Mouse (Mus musculus) thymus, adult 2 months (tissue): ENCODE measurements around the gene Kcnh1. TPM values are rescaled to one million over a fixed set of nuclear protein-coding genes. Genes with fewer than 3 reads are reported as not detected.

Source experiments
- DNase-seq: peaks from one replicate; pipeline ENCODE4 v3.0.0; 2021
- H3K27ac ChIP-seq: fragments of 200-500 bp; 2 replicates; pipeline ENCODE4 v1.5.1; 2012; ENCODE audit warnings: low read length, control low read depth; ENCODE audit not compliant: control insufficient read depth, insufficient read depth
- H3K27me3 ChIP-seq: fragments of 200-500 bp; 2 replicates; pipeline ENCODE4 v1.6.1; 2012; ENCODE audit warnings: mild to moderate bottlenecking, low read length, moderate library complexity, mixed read lengths; ENCODE audit not compliant: control insufficient read depth, insufficient read depth
- H3K36me3 ChIP-seq: fragments of 200-500 bp; 2 replicates; pipeline ENCODE4 v1.6.1; 2012; ENCODE audit warnings: mild to moderate bottlenecking, low read length, moderate library complexity; ENCODE audit not compliant: control insufficient read depth, insufficient read depth
- H3K4me1 ChIP-seq: fragments of 200-500 bp; replicated peaks from 2 replicates; pipeline ENCODE4 v1.6.1; 2012; ENCODE audit warnings: low read length; ENCODE audit not compliant: control insufficient read depth, insufficient read depth
- H3K4me3 ChIP-seq: fragments of 200-500 bp; 2 replicates; pipeline ENCODE4 v1.5.1; 2012; ENCODE audit warnings: mild to moderate bottlenecking, low read length, control low read depth, moderate library complexity; ENCODE audit not compliant: control insufficient read depth, insufficient read depth
- CTCF ChIP-seq: fragments of 200-500 bp; IDR thresholded peaks from 2 replicates; pipeline ENCODE4 v1.5.1; 2012; ENCODE audit warnings: mild to moderate bottlenecking, control low read depth, low read length, moderate library complexity, borderline replicate concordance; ENCODE audit not compliant: control insufficient read depth, poor library complexity, insufficient read depth; ENCODE audit errors: extremely low read depth
- POLR2A ChIP-seq: fragments of 200-500 bp; IDR thresholded peaks from 2 replicates; pipeline ENCODE4 v1.6.1; 2012; ENCODE audit warnings: mild to moderate bottlenecking, low read length, control low read depth, moderate library complexity; ENCODE audit not compliant: control insufficient read depth, poor library complexity, insufficient read depth; ENCODE audit errors: extremely low read depth
- WGBS: fragments of 180-500 bp; shearing (Covaris S2); methylation state at CpG from one replicate; pipeline ENCODE4 v1.1.7; 2018; 5-methylcytosine and 5-hydroxymethylcytosine counted together
- polyA plus RNA-seq: library from polyadenylated mRNA; depleted of rRNA; stranded (reverse); fragments of >200 nt; gene quantifications from 2 replicates; pipeline ENCODE4 v1.2.3, GENCODE M21; 2012

The Kcnh1 gene
- polyA plus RNA-seq, 1 experiment: 1.0 TPM

GRCm38 (mm10) chr1:192295902-192296301 is 105.3 kb downstream of the Kcnh1 start:
- no peak for DNase-seq
- H3K27me3 ChIP-seq: no peaks in the 10 kb centered on the region
- TF ChIP-seq CTCF (no peak), POLR2A (no peak)
- no peaks in the 10 kb centered on the region for H3K36me3 ChIP-seq
- no peak overlapping the region for H3K4me3 ChIP-seq
- no peaks in the 10 kb centered on the region for H3K4me1 ChIP-seq
- no peak overlapping the region for H3K27ac ChIP-seq

DNA sequence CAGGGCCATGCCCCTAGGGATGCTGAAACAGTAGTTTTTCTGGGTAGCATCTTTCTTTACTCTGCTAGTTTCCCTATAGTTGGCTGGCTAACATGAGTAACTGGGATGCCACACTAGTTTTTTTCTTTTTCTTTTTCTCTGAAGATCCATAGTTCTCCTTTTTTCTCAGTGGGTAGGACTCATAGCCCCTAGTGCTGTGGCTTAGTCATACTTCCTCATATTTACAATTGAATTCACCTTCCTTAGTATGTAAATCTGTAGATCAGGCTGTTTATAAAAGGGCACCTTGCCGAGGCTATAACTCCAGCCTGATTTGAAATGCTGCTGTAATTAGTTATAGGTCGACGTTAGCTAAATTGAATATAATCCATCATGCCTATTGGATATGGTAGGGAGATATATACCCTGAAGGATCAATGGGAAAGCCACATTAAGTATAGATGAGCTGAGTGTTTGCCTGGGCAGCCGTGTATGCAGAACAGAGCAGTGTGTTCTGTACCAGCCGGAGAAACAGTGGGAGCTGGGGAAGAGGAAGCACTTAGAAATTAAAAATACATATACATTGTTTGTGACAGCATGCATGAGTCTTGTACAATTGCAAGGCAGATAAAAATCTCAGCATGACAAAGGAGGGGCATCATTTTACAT is 107.0 kb downstream of the Kcnh1 start:
- H3K36me3 ChIP-seq: no peaks in the 10 kb centered on the region
- H3K4me1 ChIP-seq: no peaks in the 10 kb centered on the region
- TF ChIP-seq CTCF (no peak), POLR2A (no peak)
- DNase-seq: no peak
- H3K27ac ChIP-seq: no peak overlapping the region
- H3K4me3 ChIP-seq: no peak overlapping the region
- WGBS: 57% methylated on average over 5 of the region's 5 CpGs
- no peaks in the 10 kb centered on the region for H3K27me3 ChIP-seq

DNA sequence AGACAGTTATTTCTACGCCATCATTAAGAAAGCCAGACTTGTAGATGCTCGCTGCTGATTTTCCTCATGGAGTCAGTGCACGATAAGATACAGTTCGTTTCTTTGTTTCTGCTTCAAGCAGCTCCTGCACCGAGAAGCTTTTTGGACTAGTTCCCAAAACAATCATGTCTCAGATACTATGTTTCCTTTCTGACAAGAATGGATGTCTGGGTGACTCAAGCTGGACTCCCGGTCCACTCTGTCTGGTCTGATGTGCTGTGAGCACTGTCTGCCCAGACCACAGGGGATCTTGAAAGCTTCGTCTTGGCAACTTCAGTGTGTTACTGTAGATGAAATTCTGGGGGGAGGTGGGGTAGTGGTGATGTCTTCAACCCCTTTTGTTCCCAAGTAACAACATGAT is 109.8 kb downstream of the Kcnh1 start:
- TF ChIP-seq CTCF (no peak), POLR2A (no peak)
- H3K4me3 ChIP-seq: no peak overlapping the region
- no peaks in the 10 kb centered on the region for H3K4me1 ChIP-seq
- no peaks in the 10 kb centered on the region for H3K27me3 ChIP-seq
- H3K36me3 ChIP-seq: no peaks in the 10 kb centered on the region
- H3K27ac ChIP-seq: no peak overlapping the region
- no peak for DNase-seq
- WGBS: 87% methylated on average over 7 of the region's 7 CpGs

GRCm38 (mm10) chr1:192303615-192304014 is 113.0 kb downstream of the Kcnh1 start:
- Histone ChIP-seq H3K4me1 (no peaks in the 10 kb centered on the region), H3K27me3 (no peaks in the 10 kb centered on the region), H3K4me3 (no peak overlapping the region), H3K27ac (no peak overlapping the region), H3K36me3 (no peaks in the 10 kb centered on the region)
- TF ChIP-seq POLR2A (no peak), CTCF (no peak)
- DNase-seq: no peak
- 56% methylated on average over 2 of the region's 2 CpGs for WGBS

GRCm38 (mm10) chr1:192305155-192305554 is 114.6 kb downstream of the Kcnh1 start:
- H3K27ac ChIP-seq: no peak overlapping the region
- WGBS: 92% methylated on average over 1 of the region's 1 CpGs

DNA sequence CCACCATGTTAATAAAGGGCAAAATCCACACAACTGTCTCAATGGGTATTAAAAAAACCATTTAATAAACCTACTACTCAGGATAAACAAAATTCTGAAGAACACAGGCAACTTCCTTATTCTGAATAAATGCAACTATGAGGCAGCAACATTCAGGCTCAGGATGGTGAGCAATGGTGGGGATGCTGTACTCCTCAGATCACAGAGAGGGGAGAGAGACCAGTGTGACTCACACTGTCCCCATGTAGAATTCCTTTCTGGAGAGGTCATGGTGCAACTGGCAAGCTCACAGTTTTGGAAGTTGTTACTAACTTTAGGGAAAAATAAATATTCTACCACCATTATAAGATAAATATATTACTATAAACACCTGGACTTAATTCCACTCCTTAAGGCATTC is 116.5 kb downstream of the Kcnh1 start:
- no peak overlapping the region for H3K4me3 ChIP-seq
- H3K4me1 ChIP-seq: no peaks in the 10 kb centered on the region
- H3K36me3 ChIP-seq: no peaks in the 10 kb centered on the region
- no peak overlapping the region for H3K27ac ChIP-seq
- H3K27me3 ChIP-seq: no peaks in the 10 kb centered on the region
- no peak for DNase-seq
- TF ChIP-seq CTCF (no peak), POLR2A (no peak)

More at GRCm38 (mm10) chr1:192305155-192305554, 114.6 kb downstream of the Kcnh1 start:
- H3K27me3 ChIP-seq: no peaks in the 10 kb centered on the region
- no peak for TF ChIP-seq CTCF
- no peak for TF ChIP-seq POLR2A
- no peak overlapping the region for H3K4me3 ChIP-seq
- DNase-seq: no peak
- H3K36me3 ChIP-seq: no peaks in the 10 kb centered on the region
- H3K4me1 ChIP-seq: no peaks in the 10 kb centered on the region

DNA sequence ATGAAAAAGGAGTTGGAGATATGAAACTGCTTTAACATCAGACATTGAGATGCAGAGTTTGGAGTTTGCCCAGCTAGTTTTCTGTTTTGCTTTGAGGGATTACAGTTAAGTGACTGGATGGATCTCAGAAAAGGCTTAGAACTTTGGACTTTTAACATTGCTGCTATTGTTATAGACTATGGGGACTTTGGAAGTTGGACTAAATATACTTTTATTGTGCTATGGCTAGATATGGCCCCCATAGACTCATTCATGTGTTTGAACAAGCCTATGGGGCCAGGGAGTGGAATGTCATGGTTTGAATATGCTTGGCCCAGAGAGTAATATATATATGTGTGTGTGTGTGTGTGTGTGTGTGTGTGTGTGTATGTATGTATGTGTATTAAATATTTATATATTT is 120.7 kb downstream of the Kcnh1 start:
- DNase-seq: no peak
- Histone ChIP-seq H3K36me3 (no peaks in the 10 kb centered on the region), H3K4me1 (no peaks in the 10 kb centered on the region), H3K27ac (no peak overlapping the region), H3K4me3 (no peak overlapping the region), H3K27me3 (no peaks in the 10 kb centered on the region)
- TF ChIP-seq CTCF (no peak), POLR2A (no peak)
